ENCODE assay signal across 10 mouse cellular contexts in the genomic region with DNA sequence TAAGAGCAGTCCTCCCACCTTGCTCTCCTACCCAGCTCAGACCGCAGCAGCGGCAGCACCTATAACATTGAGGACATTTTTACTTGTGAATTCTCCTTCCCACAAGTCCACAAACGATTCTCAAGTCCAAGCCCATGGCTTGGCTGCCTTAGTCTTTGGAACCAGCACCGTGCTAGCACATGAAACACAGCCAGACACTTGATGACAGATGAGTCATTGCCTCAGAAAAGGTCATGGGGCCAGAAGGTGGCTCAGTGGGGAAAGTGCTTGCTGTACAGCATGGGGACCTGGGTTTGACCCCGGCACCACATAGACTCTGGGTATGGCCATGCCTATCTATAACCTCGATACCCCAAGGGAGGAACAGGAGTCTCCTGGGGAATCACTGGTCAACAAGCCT.
DNase-seq lines count a peak whose midpoint lies in the region; ATAC-seq and TF ChIP-seq lines count a peak whose summit lies in the region.
"Had no signal": no experiment of that assay in that cellular context is flagged by ENCODE, and none has a peak within 500 bp of the region (broad histone marks: within the 10 kb centered on the region; RNA-seq: fewer than 3 reads in every experiment).

No protein-coding gene starts in this region.

- DNase-seq in kidney, postnatal 0 days (ENCODE audit: low spot score): no peak
- peak; percentile 89 for DNase-seq in brain, adult 2 months (ENCODE audit: low read depth, low spot score)
- DNase-seq in gastrocnemius, postnatal 25 days: peak; percentile 62
- peak; percentile 47 to 57 for DNase-seq in heart, postnatal 36 days
- no peak for DNase-seq in hindbrain, embryonic 10.5 days (ENCODE audit: low spot score)
- no peak for DNase-seq in forebrain, embryonic 14.5 days (ENCODE audit: low spot score)
- DNase-seq: kidney, postnatal 25 days had no signal

- H3K36me3 ChIP-seq in kidney, postnatal 0 days (ENCODE audit: insufficient read depth, low read length): 0 out of 2 replicates have a peak, but pooled peaks cover 3% of the 10 kb centered on the region
- no peaks in the 10 kb centered on the region for H3K36me3 ChIP-seq in kidney, embryonic 15.5 days
- H3K36me3 ChIP-seq in hindbrain, embryonic 10.5 days: no peaks in the 10 kb centered on the region
- H3K36me3 ChIP-seq in forebrain, embryonic 14.5 days (ENCODE audit: control insufficient read depth, insufficient read depth, low read length): no peaks in the 10 kb centered on the region

- no peak overlapping the region for H3K4me3 ChIP-seq in kidney, postnatal 0 days (replicated peaks; ENCODE audit: low read depth, low read length)
- H3K4me3 ChIP-seq in kidney, embryonic 15.5 days (replicated peaks): no peak overlapping the region
- no peak overlapping the region for H3K4me3 ChIP-seq in hindbrain, embryonic 10.5 days
- H3K4me3 ChIP-seq in forebrain, embryonic 14.5 days (ENCODE audit: low read depth, low read length): no peak overlapping the region

- H3K9ac ChIP-seq in kidney, postnatal 0 days (ENCODE audit: low read depth, low read length): no peak overlapping the region
- no peak overlapping the region for H3K9ac ChIP-seq in kidney, embryonic 15.5 days
- H3K9ac ChIP-seq in forebrain, embryonic 14.5 days (ENCODE audit: low read length): no peak overlapping the region
- H3K9ac ChIP-seq: liver, embryonic 14.5 days had no signal

- no peaks in the 10 kb centered on the region for H3K27me3 ChIP-seq in kidney, postnatal 0 days (ENCODE audit: insufficient read depth, low read length)
- no peaks in the 10 kb centered on the region for H3K27me3 ChIP-seq in kidney, embryonic 15.5 days
- H3K27me3 ChIP-seq in hindbrain, embryonic 10.5 days (ENCODE audit: insufficient read depth, poor library complexity, severe bottlenecking): no peaks in the 10 kb centered on the region
- H3K27me3 ChIP-seq in forebrain, embryonic 14.5 days (replicated peaks; ENCODE audit: control insufficient read depth, insufficient read depth, low read length): no peaks in the 10 kb centered on the region

- H3K27ac ChIP-seq in kidney, postnatal 0 days: 0 out of 2 replicates have a peak overlapping the region, but pooled peaks have one; percentile 6
- no peak overlapping the region for H3K27ac ChIP-seq in kidney, embryonic 15.5 days
- H3K27ac ChIP-seq in hindbrain, embryonic 10.5 days: no peak overlapping the region
- no peak overlapping the region for H3K27ac ChIP-seq in forebrain, embryonic 14.5 days (ENCODE audit: low read depth, low read length)
- H3K27ac ChIP-seq: liver, embryonic 14.5 days had no signal

- WGBS in kidney, postnatal 0 days: 70% methylated on average over 6 of the region's 6 CpGs
- WGBS in kidney, embryonic 15.5 days: 70% methylated on average over 6 of the region's 6 CpGs
- WGBS in hindbrain, embryonic 10.5 days: 79% methylated on average over 6 of the region's 6 CpGs
- 87% methylated on average over 6 of the region's 6 CpGs for WGBS in forebrain, embryonic 14.5 days

- H3K4me2 ChIP-seq in kidney, postnatal 0 days (ENCODE audit: low read length): no peak overlapping the region
- no peak overlapping the region for H3K4me2 ChIP-seq in kidney, embryonic 15.5 days
- H3K4me2 ChIP-seq in forebrain, embryonic 14.5 days (ENCODE audit: low read length): no peak overlapping the region

- no peaks in the 10 kb centered on the region for H3K9me3 ChIP-seq in kidney, postnatal 0 days (replicated peaks; ENCODE audit: low read length)
- no peaks in the 10 kb centered on the region for H3K9me3 ChIP-seq in kidney, embryonic 15.5 days (replicated peaks)
- no peaks in the 10 kb centered on the region for H3K9me3 ChIP-seq in hindbrain, embryonic 10.5 days
- no peaks in the 10 kb centered on the region for H3K9me3 ChIP-seq in forebrain, embryonic 14.5 days (replicated peaks; ENCODE audit: control insufficient read depth, low read length)

- no peak for ATAC-seq in kidney, postnatal 0 days (replicated peaks; ENCODE audit: low FRiP score, low read depth)
- no peak for ATAC-seq in kidney, embryonic 15.5 days (replicated peaks; ENCODE audit: low FRiP score)
- ATAC-seq in frontal cortex, adult (ENCODE audit: low TSS enrichment): no peak
- no peak for ATAC-seq in forebrain, embryonic 14.5 days

- H3K4me1 ChIP-seq in kidney, postnatal 0 days (replicated peaks; ENCODE audit: insufficient read depth, low read length): 0 out of 2 replicates have a peak, but pooled peaks cover 13% of the 10 kb centered on the region
- peaks cover 33% of the 10 kb centered on the region for H3K4me1 ChIP-seq in kidney, embryonic 15.5 days
- peaks cover 4% of the 10 kb centered on the region; the same call in 1 of the 2 replicates for H3K4me1 ChIP-seq in hindbrain, embryonic 10.5 days (replicated peaks)
- H3K4me1 ChIP-seq in forebrain, embryonic 14.5 days (ENCODE audit: control insufficient read depth, insufficient read depth, low read length): no peaks in the 10 kb centered on the region

- intact Hi-C loops in heart, postnatal 36 days (cut with DNase I): no loop called here

- TF ChIP-seq CTCF in kidney, postnatal 0 days (IDR thresholded peaks at IDR 0.05; ENCODE audit: low read depth): no peak

Comparison
In these comparisons a context has a peak if more than half of its experiments do, and no peak if none do; other contexts are left out.
1. DNase-seq: peak in brain, adult 2 months (single experiment), gastrocnemius, postnatal 25 days (single experiment) and heart, postnatal 36 days (2 of 2); none in kidney, postnatal 0 days (single experiment), hindbrain, embryonic 10.5 days (single experiment) and forebrain, embryonic 14.5 days (single experiment).